Mouse (Mus musculus): ENCODE results near the gene Gucd1. TPM values are rescaled to one million over a fixed set of nuclear protein-coding genes. Genes with fewer than 3 reads are reported as not detected.
A peak's percentile ranks its signal among the peaks of the same experiment; 100 is the strongest.
"Not testable (repeated sequence)": the region's sequence is repeated elsewhere in the genome, so short reads cannot be mapped to it uniquely, and the experiment has no call there.

Gene Gucd1
- polyA plus RNA-seq, 1 experiment from 2014 or later, result 31.4 TPM

- H3K27me3 ChIP-seq (ENCODE audit: control insufficient read depth, insufficient read depth, low read length), result no peaks in the 10 kb centered on the region
- WGBS, result 87% methylated on average over 9 of the region's 9 CpGs
- H3K4me3 ChIP-seq (ENCODE audit: low read depth, low read length), result no peak overlapping the region
- DNase-seq (ENCODE audit: low spot score) (no peak), ATAC-seq (replicated peaks; ENCODE audit: insufficient number of reproducible peaks, low FRiP score, low TSS enrichment, low read depth) (no peak)
- H3K4me1 ChIP-seq (ENCODE audit: control insufficient read depth, insufficient read depth, low read length), result no peaks in the 10 kb centered on the region
- no peak overlapping the region for H3K4me2 ChIP-seq (ENCODE audit: low read depth, low read length)
- H3K36me3 ChIP-seq (replicated peaks; ENCODE audit: control insufficient read depth, insufficient read depth, low read depth, low read length), result no peaks in the 10 kb centered on the region
- no peak overlapping the region for H3K27ac ChIP-seq (replicated peaks; ENCODE audit: low read depth, low read length)
- H3K9ac ChIP-seq (replicated peaks; ENCODE audit: low read length), result no peak overlapping the region
- no peaks in the 10 kb centered on the region for H3K9me3 ChIP-seq (replicated peaks; ENCODE audit: control insufficient read depth, low read length)
Observed at GRCm38 (mm10) chr10:75364796-75365195, 153.0 kb downstream of the Gucd1 start.

- WGBS, result 31% methylated on average over 1 of the region's 1 CpGs
- not testable (repeated sequence) for H3K4me3 ChIP-seq (ENCODE audit: low read depth, low read length); H3K4me2 ChIP-seq (ENCODE audit: low read depth, low read length); H3K27me3 ChIP-seq (ENCODE audit: control insufficient read depth, insufficient read depth, low read length); H3K9ac ChIP-seq (replicated peaks; ENCODE audit: low read length); H3K9me3 ChIP-seq (replicated peaks; ENCODE audit: control insufficient read depth, low read length); H3K36me3 ChIP-seq (replicated peaks; ENCODE audit: control insufficient read depth, insufficient read depth, low read depth, low read length); H3K4me1 ChIP-seq (ENCODE audit: control insufficient read depth, insufficient read depth, low read length); H3K27ac ChIP-seq (replicated peaks; ENCODE audit: low read depth, low read length)
- DNase-seq (ENCODE audit: low spot score), result peak; percentile 21
- peak; percentile 52; the same call in 1 of the 2 replicates for ATAC-seq (replicated peaks; ENCODE audit: insufficient number of reproducible peaks, low FRiP score, low TSS enrichment, low read depth)
Observed at GRCm38 (mm10) chr10:75364214-75364690, 153.5 kb downstream of the Gucd1 start.

- ATAC-seq (replicated peaks; ENCODE audit: insufficient number of reproducible peaks, low FRiP score, low TSS enrichment, low read depth) (no peak), DNase-seq (ENCODE audit: low spot score) (no peak)
- Histone ChIP-seq H3K4me1 (ENCODE audit: control insufficient read depth, insufficient read depth, low read length) (no peaks in the 10 kb centered on the region), H3K36me3 (replicated peaks; ENCODE audit: control insufficient read depth, insufficient read depth, low read depth, low read length) (no peaks in the 10 kb centered on the region), H3K27me3 (ENCODE audit: control insufficient read depth, insufficient read depth, low read length) (no peaks in the 10 kb centered on the region), H3K4me3 (ENCODE audit: low read depth, low read length) (no peak overlapping the region), H3K9me3 (replicated peaks; ENCODE audit: control insufficient read depth, low read length) (no peaks in the 10 kb centered on the region), H3K27ac (replicated peaks; ENCODE audit: low read depth, low read length) (no peak overlapping the region), H3K9ac (replicated peaks; ENCODE audit: low read length) (no peak overlapping the region), H3K4me2 (ENCODE audit: low read depth, low read length) (no peak overlapping the region)
- 69% methylated on average over 4 of the region's 4 CpGs for WGBS
Observed at GRCm38 (mm10) chr10:75355341-75355740, 162.4 kb downstream of the Gucd1 start.

- not testable (repeated sequence) for H3K4me3 ChIP-seq (ENCODE audit: low read depth, low read length); DNase-seq (ENCODE audit: low spot score); H3K9ac ChIP-seq (replicated peaks; ENCODE audit: low read length); ATAC-seq (replicated peaks; ENCODE audit: insufficient number of reproducible peaks, low FRiP score, low TSS enrichment, low read depth); H3K36me3 ChIP-seq (replicated peaks; ENCODE audit: control insufficient read depth, insufficient read depth, low read depth, low read length); H3K27ac ChIP-seq (replicated peaks; ENCODE audit: low read depth, low read length); H3K9me3 ChIP-seq (replicated peaks; ENCODE audit: control insufficient read depth, low read length); H3K27me3 ChIP-seq (ENCODE audit: control insufficient read depth, insufficient read depth, low read length); H3K4me2 ChIP-seq (ENCODE audit: low read depth, low read length); H3K4me1 ChIP-seq (ENCODE audit: control insufficient read depth, insufficient read depth, low read length)
- 70% methylated on average over 8 of the region's 9 CpGs for WGBS
Observed at GRCm38 (mm10) chr10:75353838-75354241, 163.9 kb downstream of the Gucd1 start.

- Histone ChIP-seq H3K27me3 (ENCODE audit: control insufficient read depth, insufficient read depth, low read length) (no peaks in the 10 kb centered on the region), H3K4me1 (ENCODE audit: control insufficient read depth, insufficient read depth, low read length) (no peaks in the 10 kb centered on the region), H3K4me2 (ENCODE audit: low read depth, low read length) (no peak overlapping the region), H3K4me3 (ENCODE audit: low read depth, low read length) (no peak overlapping the region), H3K27ac (replicated peaks; ENCODE audit: low read depth, low read length) (no peak overlapping the region), H3K36me3 (replicated peaks; ENCODE audit: control insufficient read depth, insufficient read depth, low read depth, low read length) (no peaks in the 10 kb centered on the region), H3K9me3 (replicated peaks; ENCODE audit: control insufficient read depth, low read length) (no peaks in the 10 kb centered on the region), H3K9ac (replicated peaks; ENCODE audit: low read length) (no peak overlapping the region)
- DNase-seq (ENCODE audit: low spot score), result no peak
- ATAC-seq (replicated peaks; ENCODE audit: insufficient number of reproducible peaks, low FRiP score, low TSS enrichment, low read depth), result no peak
- 96% methylated on average over 12 of the region's 12 CpGs for WGBS
Observed at GRCm38 (mm10) chr10:75352541-75352940, 165.2 kb downstream of the Gucd1 start.

- WGBS, result 86% methylated on average over 5 of the region's 5 CpGs
Observed at GRCm38 (mm10) chr10:75350564-75350963, 167.2 kb downstream of the Gucd1 start.

GRCm38 (mm10) chr10:75345265-75345664, 172.5 kb downstream of the Gucd1 start:
- H3K9ac ChIP-seq (replicated peaks; ENCODE audit: low read length), result no peak overlapping the region
- no peak overlapping the region for H3K27ac ChIP-seq (replicated peaks; ENCODE audit: low read depth, low read length)
- H3K4me2 ChIP-seq (ENCODE audit: low read depth, low read length), result no peak overlapping the region
- ATAC-seq (replicated peaks; ENCODE audit: insufficient number of reproducible peaks, low FRiP score, low TSS enrichment, low read depth) (no peak), DNase-seq (ENCODE audit: low spot score) (no peak)
- no peaks in the 10 kb centered on the region for H3K4me1 ChIP-seq (ENCODE audit: control insufficient read depth, insufficient read depth, low read length)
- H3K27me3 ChIP-seq (ENCODE audit: control insufficient read depth, insufficient read depth, low read length), result no peaks in the 10 kb centered on the region
- WGBS, result 82% methylated on average over 2 of the region's 2 CpGs
- H3K9me3 ChIP-seq (replicated peaks; ENCODE audit: control insufficient read depth, low read length), result no peaks in the 10 kb centered on the region
- no peak overlapping the region for H3K4me3 ChIP-seq (ENCODE audit: low read depth, low read length)
- H3K36me3 ChIP-seq (replicated peaks; ENCODE audit: control insufficient read depth, insufficient read depth, low read depth, low read length), result no peaks in the 10 kb centered on the region

More at GRCm38 (mm10) chr10:75350564-75350963, 167.2 kb downstream of the Gucd1 start:
- Histone ChIP-seq H3K27ac (replicated peaks; ENCODE audit: low read depth, low read length) (no peak overlapping the region), H3K27me3 (ENCODE audit: control insufficient read depth, insufficient read depth, low read length) (no peaks in the 10 kb centered on the region), H3K4me1 (ENCODE audit: control insufficient read depth, insufficient read depth, low read length) (no peaks in the 10 kb centered on the region), H3K36me3 (replicated peaks; ENCODE audit: control insufficient read depth, insufficient read depth, low read depth, low read length) (no peaks in the 10 kb centered on the region), H3K4me2 (ENCODE audit: low read depth, low read length) (no peak overlapping the region), H3K9me3 (replicated peaks; ENCODE audit: control insufficient read depth, low read length) (no peaks in the 10 kb centered on the region), H3K4me3 (ENCODE audit: low read depth, low read length) (no peak overlapping the region), H3K9ac (replicated peaks; ENCODE audit: low read length) (no peak overlapping the region)
- DNase-seq (ENCODE audit: low spot score) (no peak), ATAC-seq (replicated peaks; ENCODE audit: insufficient number of reproducible peaks, low FRiP score, low TSS enrichment, low read depth) (no peak)

GRCm38 (mm10) chr10:75344563-75344962, 173.2 kb downstream of the Gucd1 start:
- not testable (repeated sequence) for H3K4me1 ChIP-seq (ENCODE audit: control insufficient read depth, insufficient read depth, low read length); H3K27me3 ChIP-seq (ENCODE audit: control insufficient read depth, insufficient read depth, low read length); ATAC-seq (replicated peaks; ENCODE audit: insufficient number of reproducible peaks, low FRiP score, low TSS enrichment, low read depth); H3K4me2 ChIP-seq (ENCODE audit: low read depth, low read length); H3K36me3 ChIP-seq (replicated peaks; ENCODE audit: control insufficient read depth, insufficient read depth, low read depth, low read length); H3K4me3 ChIP-seq (ENCODE audit: low read depth, low read length); H3K9ac ChIP-seq (replicated peaks; ENCODE audit: low read length); H3K27ac ChIP-seq (replicated peaks; ENCODE audit: low read depth, low read length); H3K9me3 ChIP-seq (replicated peaks; ENCODE audit: control insufficient read depth, low read length); DNase-seq (ENCODE audit: low spot score)
- WGBS, result 25% methylated on average over 1 of the region's 1 CpGs
